Mouse (Mus musculus): ENCODE measurements around the gene Ppib.

DNA sequence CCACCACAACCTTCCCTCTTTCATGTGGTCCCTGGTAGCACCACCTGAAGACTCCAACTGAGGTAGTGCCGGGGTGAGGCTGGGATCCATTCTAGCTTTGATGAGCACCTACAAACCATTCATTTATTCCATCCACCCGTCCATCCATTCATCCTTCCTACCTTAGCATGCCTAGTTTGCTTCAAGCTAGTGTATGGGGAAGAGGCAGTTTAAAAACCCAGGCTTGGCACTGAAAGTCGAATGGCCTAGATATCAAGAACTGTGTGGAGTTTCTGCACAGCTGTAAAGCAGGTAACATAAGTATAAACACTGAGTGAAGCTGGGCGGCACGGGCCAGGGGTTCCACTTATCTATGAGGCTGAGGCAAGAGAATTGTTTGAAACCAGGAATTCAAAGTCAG lies 10.1 kb downstream of the Ppib start:
- no peak for TF ChIP-seq POLR2A (IDR thresholded peaks at IDR 0.05; ENCODE audit: low read depth, low read length)
- TF ChIP-seq CTCF (IDR thresholded peaks at IDR 0.05; ENCODE audit: extremely low read depth, insufficient read depth, insufficient read length, insufficient replicate concordance): no peak
